Mouse (Mus musculus): Measurements from ENCODE around the gene Cep89. TPM values are rescaled to one million over a fixed set of nuclear protein-coding genes. Genes with fewer than 3 reads are reported as not detected.
A peak's percentile ranks its signal among the peaks of the same experiment; 100 is the strongest.

Gene Cep89
- 10 to 100 TPM; 16.0 to 18.4 TPM for total RNA-seq (2021)

GRCm38 (mm10) chr7:35396542-35397168 is at the start of gene Cep89, which contains the start of gene Faap24:
Cep89 (plus strand) TSS chr7:35397035.
Faap24 (minus strand) TSS chr7:35396836.
- peak; percentile 98 for DNase-seq
- intact Hi-C loops (cut with DNase I), result loop anchor here (1.0 kb wide), 1 partner anchor 98 kb away; no protein-coding TSS in a partner anchor

GRCm38 (mm10) chr7:35347918-35348700 is 48.7 kb upstream of the Cep89 start:
- no peak for DNase-seq
- intact Hi-C loops (cut with DNase I), result no loop called here

DNA sequence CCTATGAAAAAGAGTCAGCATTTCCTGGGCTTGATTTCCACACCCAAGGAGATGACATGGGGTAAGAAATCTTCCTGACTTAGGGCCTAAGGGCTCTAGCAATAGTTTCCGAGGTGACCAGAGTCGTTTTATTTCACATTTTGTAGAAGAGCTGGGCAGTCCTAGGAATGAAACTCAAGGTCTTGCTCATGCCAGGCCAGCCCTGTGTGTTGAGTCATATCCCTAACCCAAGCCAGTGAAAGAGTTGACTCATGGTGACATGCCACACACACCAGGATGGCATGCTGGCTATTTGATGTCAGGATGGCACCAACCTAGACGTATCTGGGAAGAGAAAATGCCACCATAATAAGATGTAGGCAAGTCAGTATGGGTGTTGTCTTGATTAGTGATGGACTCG is 47.8 kb upstream of the Cep89 start:
- DNase-seq, result no peak
- intact Hi-C loops (cut with DNase I), result no loop called here

- intact Hi-C loops (cut with DNase I), result no loop called here
- no peak for DNase-seq
Observed at GRCm38 (mm10) chr7:35349886-35350684, 46.8 kb upstream of the Cep89 start.

GRCm38 (mm10) chr7:35351155-35351554 is 45.7 kb upstream of the Cep89 start:
- no peak for DNase-seq
- intact Hi-C loops (cut with DNase I), result no loop called here

GRCm38 (mm10) chr7:35353306-35353705 is 43.5 kb upstream of the Cep89 start:
- DNase-seq, result no peak
- intact Hi-C loops (cut with DNase I), result no loop called here

GRCm38 (mm10) chr7:35355303-35355872 is 41.4 kb upstream of the Cep89 start:
- intact Hi-C loops (cut with DNase I), result no loop called here
- DNase-seq, result no peak

GRCm38 (mm10) chr7:35357621-35358020 is 39.2 kb upstream of the Cep89 start:
- no peak for DNase-seq
- intact Hi-C loops (cut with DNase I), result no loop called here

GRCm38 (mm10) chr7:35362253-35362652 is 34.6 kb upstream of the Cep89 start:
- intact Hi-C loops (cut with DNase I), result no loop called here
- no peak for DNase-seq

DNA sequence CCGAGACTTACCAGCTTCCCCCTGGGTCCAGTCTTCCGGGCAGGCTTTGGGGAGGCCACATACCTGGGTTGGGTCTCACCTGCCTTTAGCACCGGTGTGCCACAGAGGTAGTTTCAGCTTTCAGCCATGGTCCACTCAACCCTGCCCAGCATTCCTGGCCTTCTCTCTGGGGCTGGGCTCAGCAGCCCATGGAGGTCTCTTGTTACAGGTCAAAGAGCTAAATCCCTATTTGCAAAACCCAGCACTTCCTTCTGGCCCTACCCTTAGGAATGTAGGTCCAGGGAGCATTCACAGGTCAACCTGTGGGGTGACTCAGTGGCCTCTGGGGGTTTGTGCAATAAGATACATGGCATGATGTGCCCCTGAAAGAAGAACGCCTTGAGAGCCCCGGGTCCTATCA is 34.0 kb upstream of the Cep89 start:
- DNase-seq, result no peak
- intact Hi-C loops (cut with DNase I), result no loop called here

- intact Hi-C loops (cut with DNase I), result no loop called here
Observed at GRCm38 (mm10) chr7:35365161-35365910, 31.5 kb upstream of the Cep89 start.

GRCm38 (mm10) chr7:35371096-35371495 is 25.7 kb upstream of the Cep89 start:
- no peak for DNase-seq
- intact Hi-C loops (cut with DNase I), result no loop called here

More at GRCm38 (mm10) chr7:35365161-35365910, 31.5 kb upstream of the Cep89 start:
- no peak for DNase-seq

- no peak for DNase-seq
- intact Hi-C loops (cut with DNase I), result no loop called here
Observed at GRCm38 (mm10) chr7:35372483-35373017, 24.3 kb upstream of the Cep89 start.

GRCm38 (mm10) chr7:35373146-35373989 is 23.5 kb upstream of the Cep89 start:
- DNase-seq, result no peak
- intact Hi-C loops (cut with DNase I), result no loop called here

GRCm38 (mm10) chr7:35374265-35374664 is 22.6 kb upstream of the Cep89 start:
- intact Hi-C loops (cut with DNase I), result no loop called here
- DNase-seq, result no peak

DNA sequence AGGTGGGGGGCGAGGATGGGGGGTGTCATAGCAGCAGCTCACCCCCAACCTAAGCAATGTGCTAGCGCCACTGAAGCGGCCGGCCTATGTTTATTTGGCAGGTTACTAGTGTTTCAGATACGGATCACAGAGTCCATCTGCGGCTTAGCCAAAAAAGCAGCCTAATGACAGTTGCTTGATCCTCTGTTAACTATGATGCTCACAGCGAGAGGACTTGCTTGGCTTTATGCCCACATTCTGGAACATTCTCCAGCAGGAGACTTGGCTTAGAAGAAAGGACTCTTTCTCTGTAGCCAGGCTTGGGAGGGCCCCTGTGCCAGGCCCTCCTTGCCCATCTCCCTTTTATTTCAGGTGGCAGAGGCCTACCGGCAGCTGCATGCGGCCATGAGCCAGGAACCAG is 20.2 kb upstream of the Cep89 start:
- intact Hi-C loops (cut with DNase I), result loop anchor here (5.0 kb wide), 1 partner anchor 39 kb away; no protein-coding TSS in a partner anchor

DNA sequence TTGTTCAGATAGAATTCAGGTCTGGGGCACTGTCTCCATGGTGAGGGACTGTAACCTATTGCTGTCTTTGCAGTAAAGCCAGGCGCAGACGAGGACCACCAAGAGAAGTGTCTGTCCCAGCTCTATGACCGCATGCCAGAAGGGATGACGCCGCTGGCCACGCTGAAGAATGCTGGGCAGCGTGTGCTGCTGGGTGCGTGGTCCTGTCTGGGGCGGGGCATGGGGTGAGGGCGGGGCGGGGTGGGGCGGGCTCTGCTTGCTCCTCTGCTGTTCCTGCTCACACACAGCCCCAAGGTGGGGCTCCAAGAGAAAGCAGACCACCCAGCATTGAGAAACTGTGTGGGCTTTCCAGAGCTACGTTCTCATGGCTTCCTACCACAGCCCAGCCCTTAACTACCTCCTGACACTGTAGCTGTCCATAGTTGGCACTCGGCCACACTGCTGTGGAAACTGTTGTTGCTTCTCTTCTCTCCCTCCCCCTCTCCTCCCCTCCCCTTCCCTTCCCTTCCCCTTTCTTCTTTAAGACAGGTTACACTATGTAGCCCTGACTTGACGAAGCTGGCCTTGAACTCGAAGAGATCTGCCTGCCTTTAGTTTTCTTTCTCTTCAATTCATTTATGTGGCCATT is 17.2 kb upstream of the Cep89 start:
- peak in 1 of 2 experiments; percentile 29 for DNase-seq
- intact Hi-C loops (cut with DNase I), result loop anchor here (5.0 kb wide), 1 partner anchor 42 kb away; no protein-coding TSS in a partner anchor

More for the DNA sequence above, 20.2 kb upstream of the Cep89 start:
- DNase-seq, result no peak

DNA sequence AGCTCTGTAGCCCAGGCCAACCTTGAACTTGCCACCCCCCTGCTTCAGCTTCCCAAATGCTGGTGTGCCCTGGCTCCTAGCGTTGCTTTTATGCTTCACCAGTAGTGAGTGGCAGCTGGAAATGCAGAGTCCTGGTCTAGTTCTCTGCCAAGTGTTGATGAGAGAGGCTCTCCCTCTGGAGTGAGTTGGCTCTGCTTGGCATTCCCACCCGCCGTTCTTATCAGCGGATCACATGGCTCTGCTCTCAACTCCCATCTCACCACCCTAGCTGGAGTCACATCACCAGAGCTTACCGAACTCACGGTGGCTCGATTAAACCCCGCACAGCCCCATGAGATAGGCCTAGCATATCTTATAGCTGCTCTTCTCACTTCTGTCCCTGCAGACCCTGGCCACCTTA is 16.5 kb upstream of the Cep89 start:
- intact Hi-C loops (cut with DNase I), result no loop called here

More for the DNA sequence above, 16.5 kb upstream of the Cep89 start:
- DNase-seq, result peak; percentile 56 to 64

Data from heart, postnatal 10 days (tissue).